ENCODE assay signal across 13 mouse cellular contexts in genomic region chr5:43424551-43425257, GRCm38 (mm10).
A peak's percentile ranks its signal among the peaks of the same experiment; 100 is the strongest.
DNase-seq lines count a peak whose midpoint lies in the region; ATAC-seq lines count a peak whose summit lies in the region.
"Had no signal": no experiment of that assay in that cellular context is flagged by ENCODE, and none has a peak within 500 bp of the region (broad histone marks: within the 10 kb centered on the region; RNA-seq: fewer than 3 reads in every experiment).

No protein-coding gene starts in this region.

- ATAC-seq in CD4-positive, CD25-positive, alpha-beta regulatory T cell, adult 4 months: peak; percentile 57
- peak; percentile 33 to 41; a peak in 2 of 4 replicates for ATAC-seq in hematopoietic stem cell, adult 5-6 weeks (replicated peaks in 1 of 2; ENCODE audit: insufficient read depth in 1 of 2, low FRiP score in 2 of 2, low TSS enrichment in 1 of 2, low read depth in 1 of 2, poor library complexity in 2 of 2, severe bottlenecking in 2 of 2)
- ATAC-seq: forebrain, embryonic 13.5 days; liver, embryonic 12.5 days had no signal

- peak; percentile 7 for DNase-seq in embryo, embryonic 11 days
- DNase-seq in embryo, embryonic 10.5 days (ENCODE audit: low spot score): no peak
- DNase-seq in thymus, postnatal 0 days (ENCODE audit: low spot score): peak; percentile 54
- DNase-seq in layer of hippocampus, postnatal 14 days (ENCODE audit: low spot score in 2 of 2): no peak
- no peak for DNase-seq in liver
- no peak for DNase-seq in frontal cortex, postnatal 25 days (ENCODE audit: low spot score in 2 of 2)
- DNase-seq: adrenal gland, postnatal 36 days; cerebellum, adult 9-10 months; heart, postnatal 36 days had no signal

Comparison
In these comparisons a context has a peak if more than half of its experiments do, and no peak if none do; other contexts are left out.
1. DNase-seq: peak in embryo, embryonic 11 days (single experiment) and thymus, postnatal 0 days (single experiment); none in embryo, embryonic 10.5 days (single experiment), layer of hippocampus, postnatal 14 days (0 of 2), liver (single experiment) and frontal cortex, postnatal 25 days (0 of 2).